17 mouse cellular contexts compared by ENCODE assay signal in the genomic region with DNA sequence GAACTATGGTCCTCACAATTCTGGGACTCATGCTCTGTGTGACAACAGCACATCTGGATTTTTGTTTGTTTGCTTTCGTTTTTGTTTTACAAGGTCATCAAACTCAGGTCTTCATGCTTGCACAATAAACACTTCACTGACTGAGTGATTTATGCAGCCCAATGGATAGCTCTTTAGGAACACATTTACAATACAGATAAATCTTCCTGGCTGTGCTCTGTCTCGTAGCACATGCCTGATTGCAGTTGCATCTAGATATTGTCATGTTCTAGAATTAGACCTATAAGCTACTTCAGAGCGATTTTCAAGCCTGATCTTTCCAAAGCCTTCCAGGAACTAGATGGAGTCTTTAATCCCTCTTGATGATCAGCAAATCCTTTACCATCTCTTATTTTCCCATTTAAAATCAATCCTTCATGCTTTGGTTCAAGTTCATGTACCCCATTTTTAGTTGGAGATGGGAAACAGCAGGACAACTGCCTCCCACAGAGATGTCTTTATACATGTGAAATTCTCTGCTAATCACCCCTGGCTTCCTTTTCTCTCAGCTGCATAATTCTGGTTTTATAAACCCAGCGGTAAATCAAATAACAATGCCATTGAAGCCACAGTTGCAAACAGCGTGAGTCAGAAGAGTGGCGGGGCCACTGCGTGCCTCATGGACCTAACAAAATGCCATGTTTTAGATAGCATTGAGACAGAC. TPM values are rescaled to one million over a fixed set of nuclear protein-coding genes. Genes with fewer than 3 reads are reported as not detected.
A peak's percentile ranks its signal among the peaks of the same experiment; 100 is the strongest.
DNase-seq lines count a peak whose midpoint lies in the region; ATAC-seq lines count a peak whose summit lies in the region.
"Had no signal": no experiment of that assay in that cellular context is flagged by ENCODE, and none has a peak within 500 bp of the region (broad histone marks: within the 10 kb centered on the region; RNA-seq: fewer than 3 reads in every experiment).

No protein-coding gene starts in this region.

- DNase-seq in embryonic facial prominence, embryonic 11.5 days (ENCODE audit: low spot score): peak; percentile 14
- DNase-seq in embryonic facial prominence, embryonic 10.5 days (ENCODE audit: low spot score): no peak
- peak; percentile 73 for DNase-seq in Muller cell, postnatal 12 days (ENCODE audit: inconsistent ontology term)
- DNase-seq in embryo, embryonic 11 days: peak; percentile 62
- DNase-seq in cerebellum, adult 11 months: no peak
- no peak for DNase-seq in kidney, adult 18-20 months
- DNase-seq: cerebellum, adult 11-12 months; gastrocnemius, postnatal 14 days had no signal

- H3K27ac ChIP-seq in embryonic facial prominence, embryonic 11.5 days (replicated peaks; ENCODE audit: low read depth, low read length): no peak overlapping the region
- H3K27ac ChIP-seq in embryonic facial prominence, embryonic 10.5 days (replicated peaks): no peak overlapping the region
- H3K27ac ChIP-seq in midbrain, embryonic 13.5 days: no peak overlapping the region
- H3K27ac ChIP-seq in intestine, embryonic 15.5 days: no peak overlapping the region
- H3K27ac ChIP-seq: embryonic facial prominence, embryonic 12.5 days; forebrain, embryonic 12.5 days; heart, embryonic 15.5 days had no signal

- no peak overlapping the region for H3K9ac ChIP-seq in embryonic facial prominence, embryonic 11.5 days (replicated peaks; ENCODE audit: low read length)
- no peak overlapping the region for H3K9ac ChIP-seq in midbrain, embryonic 13.5 days (replicated peaks)
- H3K9ac ChIP-seq in intestine, embryonic 15.5 days: no peak overlapping the region
- H3K9ac ChIP-seq: embryonic facial prominence, embryonic 12.5 days; forebrain, embryonic 12.5 days; heart, embryonic 15.5 days had no signal

- no peaks in the 10 kb centered on the region for H3K36me3 ChIP-seq in embryonic facial prominence, embryonic 11.5 days (replicated peaks; ENCODE audit: control insufficient read depth, insufficient read depth, low read depth, low read length)
- no peaks in the 10 kb centered on the region for H3K36me3 ChIP-seq in embryonic facial prominence, embryonic 10.5 days (replicated peaks)
- no peaks in the 10 kb centered on the region for H3K36me3 ChIP-seq in midbrain, embryonic 13.5 days
- H3K36me3 ChIP-seq in intestine, embryonic 15.5 days: no peaks in the 10 kb centered on the region
- H3K36me3 ChIP-seq: embryonic facial prominence, embryonic 12.5 days; forebrain, embryonic 12.5 days; G1E; heart, embryonic 15.5 days had no signal

- WGBS in embryonic facial prominence, embryonic 11.5 days: 29% methylated on average over 7 of the region's 7 CpGs
- 29% methylated on average over 7 of the region's 7 CpGs for WGBS in embryonic facial prominence, embryonic 10.5 days
- 11% methylated on average over 7 of the region's 7 CpGs for WGBS in midbrain, embryonic 13.5 days
- WGBS in intestine, embryonic 15.5 days: 20% methylated on average over 7 of the region's 7 CpGs

- no peaks in the 10 kb centered on the region for H3K4me1 ChIP-seq in embryonic facial prominence, embryonic 11.5 days (ENCODE audit: control insufficient read depth, insufficient read depth, low read length)
- H3K4me1 ChIP-seq in embryonic facial prominence, embryonic 10.5 days: 0 out of 2 replicates have a peak, but pooled peaks cover 5% of the 10 kb centered on the region
- peaks cover 14% of the 10 kb centered on the region for H3K4me1 ChIP-seq in midbrain, embryonic 13.5 days (replicated peaks)
- no peaks in the 10 kb centered on the region for H3K4me1 ChIP-seq in intestine, embryonic 15.5 days (replicated peaks)
- H3K4me1 ChIP-seq: embryonic facial prominence, embryonic 12.5 days; heart, embryonic 15.5 days had no signal

- no peak overlapping the region for H3K4me2 ChIP-seq in embryonic facial prominence, embryonic 11.5 days (ENCODE audit: low read depth, low read length)
- H3K4me2 ChIP-seq in midbrain, embryonic 13.5 days (replicated peaks): no peak overlapping the region
- H3K4me2 ChIP-seq in intestine, embryonic 15.5 days (replicated peaks): no peak overlapping the region
- H3K4me2 ChIP-seq: embryonic facial prominence, embryonic 12.5 days; forebrain, embryonic 12.5 days; heart, embryonic 15.5 days had no signal

- no peaks in the 10 kb centered on the region for H3K27me3 ChIP-seq in embryonic facial prominence, embryonic 11.5 days (ENCODE audit: control insufficient read depth, insufficient read depth, low read length)
- H3K27me3 ChIP-seq in embryonic facial prominence, embryonic 10.5 days (replicated peaks; ENCODE audit: low read depth, poor library complexity, severe bottlenecking): 0 out of 2 replicates have a peak, but pooled peaks cover 4% of the 10 kb centered on the region
- peaks cover 71% of the 10 kb centered on the region for H3K27me3 ChIP-seq in midbrain, embryonic 13.5 days
- H3K27me3 ChIP-seq in intestine, embryonic 15.5 days (replicated peaks): no peaks in the 10 kb centered on the region
- H3K27me3 ChIP-seq: embryonic facial prominence, embryonic 12.5 days; forebrain, embryonic 12.5 days; heart, embryonic 15.5 days had no signal

- no peak overlapping the region for H3K4me3 ChIP-seq in embryonic facial prominence, embryonic 11.5 days (ENCODE audit: low read depth, low read length)
- no peak overlapping the region for H3K4me3 ChIP-seq in embryonic facial prominence, embryonic 10.5 days
- H3K4me3 ChIP-seq in midbrain, embryonic 13.5 days (replicated peaks): no peak overlapping the region
- H3K4me3 ChIP-seq in intestine, embryonic 15.5 days (replicated peaks): no peak overlapping the region
- H3K4me3 ChIP-seq: embryonic facial prominence, embryonic 12.5 days; forebrain, embryonic 12.5 days; heart, embryonic 15.5 days had no signal

- no peak for ATAC-seq in embryonic facial prominence, embryonic 11.5 days (replicated peaks; ENCODE audit: insufficient number of reproducible peaks, low FRiP score, low TSS enrichment, low read depth)
- ATAC-seq in midbrain, embryonic 13.5 days: peak; percentile 69
- ATAC-seq in intestine, embryonic 15.5 days: no peak
- ATAC-seq: inflammation-experienced regulatory T-cells, adult 6 months had no signal

- H3K9me3 ChIP-seq in embryonic facial prominence, embryonic 11.5 days (replicated peaks; ENCODE audit: control insufficient read depth, low read length): no peaks in the 10 kb centered on the region
- H3K9me3 ChIP-seq in embryonic facial prominence, embryonic 10.5 days: no peaks in the 10 kb centered on the region
- no peaks in the 10 kb centered on the region for H3K9me3 ChIP-seq in midbrain, embryonic 13.5 days
- no peaks in the 10 kb centered on the region for H3K9me3 ChIP-seq in intestine, embryonic 15.5 days
- H3K9me3 ChIP-seq: embryonic facial prominence, embryonic 12.5 days; forebrain, embryonic 12.5 days; heart, embryonic 15.5 days had no signal

RNA-seq across cellular contexts. Expression of a gene that starts 5.5 kb away (rescaled TPM):
- polyA plus RNA-seq in embryonic facial prominence, embryonic 11.5 days (2014; fragmentation: Nextera tagmentation; extraction: Ambion mirVana): not detected in 2 replicates
- not detected in 2 replicates for polyA plus RNA-seq in embryonic facial prominence, embryonic 10.5 days (2016; fragmentation: Nextera tagmentation; extraction: Ambion mirVana)
- 0.12 TPM in 1 of 2 replicates, not detected in the other for polyA plus RNA-seq in midbrain, embryonic 13.5 days (2015; fragmentation: Nextera tagmentation; extraction: Ambion mirVana)
- polyA plus RNA-seq in intestine, embryonic 15.5 days (2015; fragmentation: Nextera tagmentation; extraction: Ambion mirVana): not detected in 2 replicates
- polyA plus RNA-seq: embryonic facial prominence, embryonic 12.5 days; forebrain, embryonic 12.5 days; G1E; heart, embryonic 15.5 days; inflammation-experienced regulatory T-cells, adult 6 months; lung, embryonic 16.5 days; stomach, embryonic 14.5 days had no signal

RNA-seq across cellular contexts. Expression of a gene that starts 47.1 kb away (rescaled TPM):
- polyA plus RNA-seq in embryonic facial prominence, embryonic 11.5 days (2014; fragmentation: Nextera tagmentation; extraction: Ambion mirVana): 2.0 and 2.3 TPM in 2 replicates
- polyA plus RNA-seq in embryonic facial prominence, embryonic 10.5 days (2016; fragmentation: Nextera tagmentation; extraction: Ambion mirVana): 2.5 and 2.8 TPM in 2 replicates
- polyA plus RNA-seq in midbrain, embryonic 13.5 days (2015; fragmentation: Nextera tagmentation; extraction: Ambion mirVana): 0.53 and 0.98 TPM in 2 replicates
- polyA plus RNA-seq in intestine, embryonic 15.5 days (2015; fragmentation: Nextera tagmentation; extraction: Ambion mirVana): 8.8 and 10.9 TPM in 2 replicates
- polyA plus RNA-seq: G1E had no signal

Comparison
In these comparisons a context has a peak if more than half of its experiments do, and no peak if none do; other contexts are left out.
1. DNase-seq: peak in embryonic facial prominence, embryonic 11.5 days (single experiment), Muller cell, postnatal 12 days (single experiment) and embryo, embryonic 11 days (single experiment); none in embryonic facial prominence, embryonic 10.5 days (single experiment), cerebellum, adult 11 months (single experiment) and kidney, adult 18-20 months (single experiment).